Mouse (Mus musculus) intestine, postnatal 0 days (tissue): ENCODE measurements around the gene Prdx1. TPM values are rescaled to one million over a fixed set of nuclear protein-coding genes. Genes with fewer than 3 reads are reported as not detected.

Experiments
- ATAC-seq: fragments of 200-750 bp; cut with Nextera tagmentation; 2 replicates; pipeline ENCODE4 v1.8.0; 2017; ENCODE audit warnings: mild to moderate bottlenecking, moderate TSS enrichment, moderate library complexity
- H3K27ac ChIP-seq: fragments of 300-500 bp; sonication (generic); 2 replicates; pipeline ENCODE4 v1.5.1; 2014; ENCODE audit warnings: mild to moderate bottlenecking, low read depth, low read length, moderate library complexity
- H3K27me3 ChIP-seq: fragments of 300-500 bp; sonication (generic); replicated peaks from 2 replicates; pipeline ENCODE4 v1.6.1; 2014; ENCODE audit warnings: low read length, mixed read lengths; ENCODE audit not compliant: control insufficient read depth, insufficient read depth
- H3K36me3 ChIP-seq: fragments of 300-500 bp; sonication (generic); 2 replicates; pipeline ENCODE4 v1.6.1; 2014; ENCODE audit warnings: mild to moderate bottlenecking, moderate library complexity; ENCODE audit not compliant: control insufficient read depth, insufficient read depth
- H3K4me1 ChIP-seq: fragments of 300-500 bp; sonication (generic); replicated peaks from 2 replicates; pipeline ENCODE4 v1.6.1; 2014; ENCODE audit warnings: antibody characterized with exemption, low read length, mixed read lengths; ENCODE audit not compliant: control insufficient read depth, insufficient read depth
- H3K4me2 ChIP-seq: fragments of 300-500 bp; sonication (generic); replicated peaks from 2 replicates; pipeline ENCODE4 v1.6.1; 2014; ENCODE audit warnings: low read depth, mild to moderate bottlenecking, moderate library complexity
- H3K4me3 ChIP-seq: fragments of 300-500 bp; sonication (generic); 2 replicates; pipeline ENCODE4 v1.5.1; 2014; ENCODE audit warnings: low read depth, low read length
- H3K9ac ChIP-seq: fragments of 300-500 bp; sonication (generic); 2 replicates; pipeline ENCODE4 v1.6.1; 2014; ENCODE audit warnings: mild to moderate bottlenecking, low read depth, low read length
- H3K9me3 ChIP-seq: fragments of 300-500 bp; sonication (generic); 2 replicates; pipeline ENCODE4 v1.6.1; 2016; ENCODE audit warnings: mixed run types; ENCODE audit not compliant: control insufficient read depth
- CTCF ChIP-seq: sonication (generic); IDR thresholded peaks from 2 replicates; pipeline ENCODE4 v1.5.1; 2016; ENCODE audit warnings: low read depth, mild to moderate bottlenecking, control low read depth, antibody characterized with exemption, moderate library complexity
- WGBS: fragments of 180-500 bp; shearing (Covaris S2); extraction: QIAGEN DNeasy Blood & Tissue Kit; methylation state at CpG from one replicate; pipeline ENCODE4 v1.1.7; 2014; 5-methylcytosine and 5-hydroxymethylcytosine counted together
- polyA plus RNA-seq: library from polyadenylated mRNA; unstranded; fragments of >200 nt; fragmentation: Nextera tagmentation; extraction: Ambion mirVana; gene quantifications from 2 replicates; pipeline ENCODE4 v1.2.1, GENCODE M21; 2015

The Prdx1 gene
- polyA plus RNA-seq, 1 experiment from 2014 or later: 1,265 TPM

DNA sequence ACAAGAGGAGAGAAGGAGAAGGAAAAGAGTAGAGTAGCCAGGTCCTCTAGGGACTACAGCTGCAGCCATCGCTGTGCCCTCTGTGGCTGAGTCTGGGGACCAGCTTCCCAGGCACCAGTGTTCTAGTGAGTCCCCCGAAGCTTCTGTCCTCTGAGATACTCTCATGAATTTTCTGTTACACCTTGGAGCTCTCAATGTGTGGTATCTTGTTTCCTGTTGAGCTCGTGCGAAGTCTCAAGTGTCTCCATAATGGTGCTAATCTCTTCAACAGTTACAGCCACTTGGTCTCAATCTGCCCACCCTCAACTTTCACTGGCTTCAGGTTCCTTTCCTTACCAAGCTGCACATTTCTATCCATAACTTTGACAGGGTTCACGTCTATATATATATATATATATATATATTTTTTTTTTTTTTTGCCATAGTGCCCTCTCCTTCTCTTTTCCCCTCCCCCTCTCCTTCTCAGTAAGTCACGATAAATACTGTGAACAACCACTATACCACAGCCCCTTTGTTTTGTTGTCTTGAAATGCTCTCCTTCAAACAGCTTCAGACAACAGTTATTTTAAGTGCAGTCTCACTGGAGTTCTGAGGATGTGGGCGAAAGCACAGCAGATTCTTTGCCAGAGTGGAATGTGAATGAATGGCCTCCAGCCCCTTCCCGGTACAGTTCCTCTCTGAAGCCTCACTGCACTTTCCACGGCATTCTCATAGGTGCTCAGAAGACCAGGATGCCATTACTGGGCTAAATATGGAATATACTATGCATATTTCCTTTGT is 53.8 kb downstream of the Prdx1 start:
- H3K27ac ChIP-seq: no peak overlapping the region
- WGBS: 79% methylated on average over 9 of the region's 9 CpGs
- H3K36me3 ChIP-seq: no peaks in the 10 kb centered on the region
- no peak for TF ChIP-seq CTCF
- H3K9ac ChIP-seq: no peak overlapping the region
- no peaks in the 10 kb centered on the region for H3K9me3 ChIP-seq
- no peak overlapping the region for H3K4me2 ChIP-seq
- no peak overlapping the region for H3K4me3 ChIP-seq
- H3K4me1 ChIP-seq: no peaks in the 10 kb centered on the region
- ATAC-seq: no peak
- no peaks in the 10 kb centered on the region for H3K27me3 ChIP-seq

DNA sequence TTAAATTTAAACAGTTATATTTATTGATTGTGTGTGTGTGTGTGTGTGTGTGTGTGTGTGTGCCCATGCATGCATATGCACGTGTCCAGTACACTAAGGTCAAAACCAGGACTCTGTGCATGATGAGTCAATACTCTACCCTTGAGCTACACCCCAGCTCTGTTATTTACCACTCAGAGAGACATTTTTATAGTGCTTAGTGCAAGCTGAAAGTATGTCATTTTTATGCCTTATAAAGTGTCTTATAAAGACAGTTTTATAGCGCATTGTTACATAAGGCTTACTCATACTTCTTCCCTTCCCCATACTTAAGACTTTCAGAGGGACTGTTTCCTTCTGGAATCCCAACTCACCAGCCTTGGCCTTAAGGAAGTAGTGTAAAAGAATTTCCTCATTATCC is 64.4 kb downstream of the Prdx1 start:
- ATAC-seq: peak; percentile 83
- peak overlapping the region; percentile 28; the same call in 1 of the 2 replicates for H3K27ac ChIP-seq

More for the DNA sequence above, 64.4 kb downstream of the Prdx1 start:
- Histone ChIP-seq H3K9me3 (no peaks in the 10 kb centered on the region), H3K9ac (no peak overlapping the region), H3K4me3 (no peak overlapping the region), H3K27me3 (no peaks in the 10 kb centered on the region), H3K36me3 (peaks cover 3% of the 10 kb centered on the region; the same call in 1 of the 2 replicates), H3K4me2 (no peak overlapping the region), H3K4me1 (no peaks in the 10 kb centered on the region)
- TF ChIP-seq CTCF: no peak
- 67% methylated on average over 2 of the region's 2 CpGs for WGBS

Other genes with a start within 250 kb of the Prdx1 start
- gene Mast2, start 221.4 kb upstream of the Prdx1 start, polyA plus RNA-seq: 9.6 TPM in 2 replicates
- gene Ipp, start 178.0 kb upstream of the Prdx1 start, polyA plus RNA-seq: 8.8 and 9.1 TPM in 2 replicates
- gene Tmem69, start 129.6 kb upstream of the Prdx1 start, polyA plus RNA-seq: 17.0 and 19.1 TPM in 2 replicates
- gene Gpbp1l1, start 127.9 kb upstream of the Prdx1 start, polyA plus RNA-seq: 31.3 and 33.9 TPM in 2 replicates
- 4.1 and 6.1 TPM in 2 replicates for gene Ccdc17, start 88.9 kb upstream of the Prdx1 start, polyA plus RNA-seq
- gene Nasp, start 57.6 kb upstream of the Prdx1 start, polyA plus RNA-seq: 36.9 and 38.6 TPM in 2 replicates
- 860 and 870 TPM in 2 replicates for gene Akr1a1, start 33.9 kb upstream of the Prdx1 start, polyA plus RNA-seq
- 5.9 and 6.3 TPM in 2 replicates for gene Mmachc, start 22.9 kb downstream of the Prdx1 start, polyA plus RNA-seq
- 9.1 and 11.3 TPM in 2 replicates for gene Ccdc163, start 23.0 kb downstream of the Prdx1 start, polyA plus RNA-seq
- 6.6 and 6.9 TPM in 2 replicates for gene Tesk2, start 35.4 kb downstream of the Prdx1 start, polyA plus RNA-seq
- gene Toe1, start 122.1 kb downstream of the Prdx1 start, polyA plus RNA-seq: 13.3 and 14.7 TPM in 2 replicates
- 2.6 and 2.9 TPM in 2 replicates for gene Mutyh, start 122.2 kb downstream of the Prdx1 start, polyA plus RNA-seq
- gene Hpdl, start 136.2 kb downstream of the Prdx1 start, polyA plus RNA-seq: 0.51 and 0.99 TPM in 2 replicates
- 1.9 and 2.1 TPM in 2 replicates for gene Zswim5, start 191.8 kb downstream of the Prdx1 start, polyA plus RNA-seq